Mouse (Mus musculus): ENCODE results near the gene Kat7. TPM values are rescaled to one million over a fixed set of nuclear protein-coding genes. Genes with fewer than 3 reads are reported as not detected.
A peak's percentile ranks its signal among the peaks of the same experiment; 100 is the strongest.

Gene Kat7
- total RNA-seq, 2 experiments from 2014 or later: 74.8 to 75.5 TPM

DNA sequence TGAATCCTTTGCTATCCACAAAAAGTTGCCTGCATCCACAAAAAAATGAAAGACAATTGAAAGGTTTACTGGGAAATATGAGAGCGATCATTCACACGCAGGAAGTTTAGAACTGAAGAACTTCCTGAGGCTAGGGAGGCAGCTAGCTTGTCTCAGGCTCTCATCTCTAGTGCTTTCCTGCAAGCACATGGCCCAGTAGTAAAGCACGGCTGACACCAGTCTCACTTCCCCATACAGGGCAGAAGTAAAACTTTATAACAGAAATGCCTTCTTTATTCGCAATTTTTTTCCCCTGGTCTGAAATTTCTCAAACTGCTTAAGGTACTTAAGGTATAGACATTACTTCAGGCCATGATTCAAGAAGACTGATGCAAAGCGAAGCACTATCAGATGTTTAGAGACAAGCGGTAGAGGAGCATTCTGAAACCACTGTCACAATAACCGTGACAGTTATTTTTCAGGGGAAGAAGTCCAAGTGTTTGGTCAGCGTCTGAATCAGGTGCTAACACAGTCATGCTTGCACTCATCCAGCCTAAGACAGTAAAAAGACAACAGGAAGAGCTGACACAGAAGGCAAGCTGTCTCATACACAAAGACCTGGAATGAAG, 16.9 kb downstream of the Kat7 start:
- no peak for DNase-seq (ENCODE audit: extremely low spot score in 1 of 2, low spot score in 1 of 2)

DNA sequence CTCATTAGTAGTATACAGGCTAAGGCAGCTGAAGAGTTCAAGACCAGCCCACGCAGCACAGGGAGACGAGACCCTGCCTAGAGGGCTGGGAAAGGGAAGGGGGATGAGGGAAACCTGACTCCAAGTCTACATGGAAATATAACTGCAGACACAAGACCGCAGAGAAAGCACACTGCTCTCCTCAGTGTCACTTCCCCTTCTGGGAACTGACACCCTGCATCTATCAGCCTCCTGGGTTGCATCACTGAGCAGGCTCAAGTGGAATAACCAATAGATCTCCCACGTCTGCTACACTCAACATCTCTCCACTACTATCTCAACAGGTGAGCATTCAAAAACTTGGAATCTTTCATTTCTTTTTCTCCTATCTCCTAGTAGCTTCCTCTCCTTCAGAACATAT, 18.0 kb downstream of the Kat7 start:
- DNase-seq (ENCODE audit: extremely low spot score in 1 of 2, low spot score in 1 of 2): no peak

DNA sequence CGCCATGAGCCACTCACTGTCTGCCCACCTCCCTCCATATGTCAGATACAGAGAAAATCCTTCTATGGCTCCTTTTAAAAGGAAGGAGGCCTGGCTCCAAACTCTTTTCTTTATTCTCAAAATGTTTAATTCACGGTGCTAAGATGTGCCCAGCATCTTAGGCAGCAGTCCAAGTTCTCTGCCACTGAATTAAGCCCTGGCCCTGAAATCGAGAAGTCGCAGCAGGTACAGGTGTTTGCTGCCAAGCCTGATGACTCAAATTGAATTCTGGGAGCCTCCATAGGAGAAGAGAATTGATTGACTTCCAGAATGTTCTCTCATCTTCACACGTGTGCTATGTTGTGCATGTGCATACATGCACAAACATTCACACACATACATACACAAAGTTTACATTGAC, 27.7 kb downstream of the Kat7 start:
- DNase-seq (ENCODE audit: extremely low spot score in 1 of 2, low spot score in 1 of 2): no peak

DNA sequence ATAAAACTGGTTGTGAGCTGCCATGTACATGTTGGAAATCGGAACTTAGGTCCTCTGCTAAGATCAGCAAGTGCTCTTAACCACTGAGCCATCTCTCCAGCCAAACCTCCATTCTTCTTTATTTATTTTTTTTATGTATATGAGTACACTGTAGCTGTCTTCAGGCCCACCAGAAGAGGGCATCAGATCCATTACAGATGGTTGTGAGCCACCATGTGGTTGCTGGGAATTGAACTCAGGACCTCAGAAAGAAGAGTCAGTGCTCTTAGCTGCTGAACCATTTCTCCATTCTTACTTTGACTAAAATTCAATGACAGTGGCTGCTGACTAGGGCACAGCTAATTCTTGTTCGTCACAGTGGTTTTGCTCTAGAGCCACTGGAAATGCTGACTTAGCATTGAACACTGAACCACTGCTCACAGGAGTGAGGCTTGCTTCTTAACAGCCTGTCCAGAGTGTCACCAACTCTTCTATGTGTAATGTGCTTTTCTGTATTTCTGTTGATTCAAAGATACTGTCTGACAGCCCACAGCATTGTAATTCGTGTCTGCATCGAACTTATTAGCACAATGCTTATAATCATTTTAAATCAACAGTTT, 30.9 kb downstream of the Kat7 start:
- DNase-seq (ENCODE audit: extremely low spot score in 1 of 2, low spot score in 1 of 2): no peak

DNA sequence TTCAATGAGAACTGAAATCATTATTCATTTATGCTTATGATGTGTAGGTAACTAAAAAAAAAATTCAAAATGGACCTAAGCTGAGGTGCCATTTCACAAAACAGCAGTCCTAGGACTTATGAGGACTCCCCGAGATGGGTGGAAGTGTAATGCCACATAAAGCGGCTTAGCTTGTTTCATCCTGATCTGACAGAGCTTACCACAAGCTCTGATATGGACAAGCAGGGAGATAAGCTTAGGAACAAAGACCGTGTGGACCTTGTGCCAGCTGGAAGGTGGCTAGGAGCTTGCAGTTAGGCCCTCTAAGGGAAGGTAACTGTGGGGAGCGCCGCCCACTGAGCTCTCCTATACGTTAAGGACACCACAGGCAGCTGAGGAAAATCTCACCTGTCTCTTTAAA, 34.0 kb downstream of the Kat7 start:
- no peak for DNase-seq (ENCODE audit: extremely low spot score in 1 of 2, low spot score in 1 of 2)

DNA sequence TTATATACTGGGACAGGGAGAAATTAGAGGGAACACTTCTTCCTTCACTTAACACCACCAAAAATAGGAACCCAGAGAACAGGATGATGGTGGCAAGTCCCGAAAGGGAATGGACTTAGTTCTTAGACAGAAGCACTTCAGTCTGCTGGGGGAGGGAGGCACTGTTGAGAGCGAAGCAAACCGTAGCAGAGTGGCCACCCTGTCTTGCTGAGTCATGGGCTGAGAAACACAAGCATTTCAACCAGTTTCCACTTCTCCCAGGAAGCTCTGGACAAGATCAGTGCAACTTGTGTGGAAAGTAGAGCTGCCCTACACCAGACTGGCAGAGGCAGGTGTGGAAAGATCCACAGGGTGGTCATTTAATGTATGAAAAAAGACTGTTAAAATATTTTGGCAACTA, 35.4 kb downstream of the Kat7 start:
- no peak for DNase-seq (ENCODE audit: extremely low spot score in 1 of 2, low spot score in 1 of 2)

DNA sequence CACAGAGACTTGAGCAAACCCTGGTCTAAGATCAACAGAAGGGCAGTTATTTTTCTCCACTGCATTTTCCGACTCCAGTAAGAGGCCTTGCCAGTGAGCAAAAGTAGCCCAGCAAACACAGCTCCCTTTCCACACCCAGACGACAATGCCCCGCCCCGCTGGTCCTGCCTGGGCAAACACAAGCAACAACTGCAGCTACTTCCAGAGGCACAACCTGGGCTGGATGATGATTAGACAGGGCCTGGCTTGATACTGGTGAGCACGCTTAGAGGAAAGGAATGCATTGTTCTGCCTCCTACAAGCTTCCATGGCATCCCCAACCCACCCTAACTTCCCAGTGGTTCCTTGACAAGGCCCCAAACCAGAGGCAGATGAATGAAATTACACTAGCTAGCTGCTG, 36.4 kb downstream of the Kat7 start:
- no peak for DNase-seq (ENCODE audit: extremely low spot score in 1 of 2, low spot score in 1 of 2)

DNA sequence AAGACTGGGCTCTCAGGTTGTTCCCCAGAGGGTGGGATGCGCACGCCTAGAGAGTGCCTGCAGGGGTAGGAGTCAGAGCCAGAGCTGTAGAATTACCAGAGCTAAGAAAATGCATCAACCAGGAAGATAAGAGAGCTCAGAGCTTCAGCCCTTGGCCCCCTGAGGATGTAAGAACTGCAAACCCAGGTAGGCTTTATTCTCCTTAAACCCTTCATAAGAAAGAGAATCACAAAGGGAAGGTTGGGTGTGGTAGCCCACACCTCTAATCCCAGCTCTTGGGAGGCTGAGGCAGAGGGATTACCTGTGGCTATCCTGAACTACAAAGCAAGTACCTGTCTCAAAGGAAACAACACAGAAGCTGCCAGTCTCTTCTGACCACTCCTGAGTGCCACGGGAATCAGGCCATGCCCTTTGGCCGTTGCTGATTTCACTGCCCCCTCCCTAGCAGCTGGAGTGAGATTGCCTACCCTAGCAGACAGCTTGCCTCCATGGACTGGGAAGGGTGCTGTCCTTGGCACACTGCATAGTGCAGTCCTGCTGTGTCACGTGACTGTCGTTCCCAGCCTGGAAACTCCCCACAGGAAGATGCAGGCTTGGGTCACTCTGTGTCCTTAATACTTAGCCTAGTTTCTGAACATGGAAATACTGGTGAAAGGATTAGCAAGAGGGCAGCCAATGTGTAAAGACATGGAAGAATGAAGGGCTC, 43.4 kb downstream of the Kat7 start:
- no peak for DNase-seq (ENCODE audit: extremely low spot score in 1 of 2, low spot score in 1 of 2)

DNA sequence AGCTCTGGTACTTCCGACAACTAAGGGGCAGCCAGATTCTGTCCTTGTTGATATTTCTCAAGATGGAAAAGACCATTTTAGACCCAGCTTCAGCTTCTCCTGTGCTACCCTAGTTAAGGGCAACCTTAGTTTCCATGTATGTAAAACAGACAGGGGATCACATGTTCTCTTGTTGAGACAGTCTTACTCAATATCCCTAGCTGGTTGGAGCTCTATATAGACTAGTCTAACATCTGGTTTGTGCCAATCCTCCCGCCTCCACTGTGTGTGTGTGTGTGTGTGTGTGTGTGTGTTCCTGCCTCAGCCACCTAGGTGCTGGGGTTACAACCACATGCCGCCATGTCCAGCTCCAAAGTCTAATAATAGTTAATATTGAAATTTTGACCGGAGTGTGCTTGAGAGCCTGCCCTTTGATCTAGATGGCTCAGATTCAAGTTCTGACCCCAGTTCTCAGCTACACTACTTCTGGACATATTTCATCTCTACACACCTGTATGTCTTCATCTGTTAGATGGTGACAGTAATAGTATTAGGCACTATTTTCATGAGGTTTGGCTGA, 45.5 kb downstream of the Kat7 start:
- no peak for DNase-seq (ENCODE audit: extremely low spot score in 1 of 2, low spot score in 1 of 2)

DNA sequence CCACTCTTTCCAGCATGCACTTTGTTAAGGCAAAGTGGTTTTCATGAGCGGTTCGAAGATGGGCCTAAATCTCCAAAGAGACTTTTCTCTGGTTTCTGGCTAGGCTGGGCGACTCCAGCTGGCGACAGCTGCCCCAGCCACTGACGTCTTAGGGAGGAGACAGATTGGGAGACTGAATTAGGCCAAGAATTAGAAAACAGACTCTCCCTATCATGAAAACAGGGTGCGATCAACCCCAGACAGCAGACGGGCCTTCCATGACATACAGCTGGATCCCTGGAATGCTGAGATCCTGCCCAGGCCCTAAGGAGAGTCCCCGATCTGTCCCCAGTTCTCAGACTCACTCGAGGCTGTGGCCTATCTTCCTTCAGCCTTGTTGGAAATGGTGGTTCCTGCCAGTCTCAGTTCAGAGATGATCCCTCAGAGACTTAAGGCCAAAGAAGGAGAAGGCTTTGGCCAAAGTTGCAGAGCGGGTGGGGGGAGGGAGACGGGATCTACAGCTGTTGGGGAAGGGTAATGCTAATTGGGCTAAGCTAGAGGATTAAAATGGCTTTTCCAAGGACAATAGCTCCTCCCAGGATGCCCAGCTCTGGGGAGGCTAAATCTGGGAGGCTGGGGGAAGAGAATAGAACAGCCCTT, 46.1 kb downstream of the Kat7 start:
- DNase-seq (ENCODE audit: extremely low spot score in 1 of 2, low spot score in 1 of 2): no peak

DNA sequence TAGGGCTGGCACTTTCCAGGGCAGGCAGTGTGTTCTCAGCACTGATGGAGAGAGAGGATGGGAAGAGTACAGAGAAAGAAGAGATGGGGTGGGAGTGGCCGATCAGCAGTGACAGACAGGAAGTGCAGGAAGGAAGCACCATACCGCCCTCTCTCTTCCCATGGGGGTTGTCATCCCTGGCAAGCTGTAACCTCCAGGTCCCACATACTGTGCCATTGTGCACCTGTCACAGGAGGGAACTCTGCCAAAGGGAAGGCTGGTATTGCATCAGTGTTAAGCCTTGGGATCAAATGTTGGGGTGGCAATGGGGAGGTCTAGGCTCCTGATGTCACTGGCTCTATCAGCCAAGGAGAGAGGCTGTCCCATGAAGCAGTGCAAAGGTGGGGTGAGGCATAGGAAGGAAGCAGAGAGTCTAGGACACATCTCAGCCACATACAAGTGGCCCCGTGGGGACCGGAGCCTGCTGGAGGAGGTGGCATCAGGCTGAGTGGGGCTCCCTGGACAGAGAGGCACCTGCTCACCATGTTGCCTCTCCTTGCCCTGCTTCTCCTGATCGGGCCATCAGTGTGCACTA, 48.8 kb downstream of the Kat7 start, which contains the start of gene Tac4:
TSS of gene Tac4 (plus strand) at position 352 of the 574 bp plus-strand sequence.
- DNase-seq (ENCODE audit: extremely low spot score in 1 of 2, low spot score in 1 of 2): no peak

DNA sequence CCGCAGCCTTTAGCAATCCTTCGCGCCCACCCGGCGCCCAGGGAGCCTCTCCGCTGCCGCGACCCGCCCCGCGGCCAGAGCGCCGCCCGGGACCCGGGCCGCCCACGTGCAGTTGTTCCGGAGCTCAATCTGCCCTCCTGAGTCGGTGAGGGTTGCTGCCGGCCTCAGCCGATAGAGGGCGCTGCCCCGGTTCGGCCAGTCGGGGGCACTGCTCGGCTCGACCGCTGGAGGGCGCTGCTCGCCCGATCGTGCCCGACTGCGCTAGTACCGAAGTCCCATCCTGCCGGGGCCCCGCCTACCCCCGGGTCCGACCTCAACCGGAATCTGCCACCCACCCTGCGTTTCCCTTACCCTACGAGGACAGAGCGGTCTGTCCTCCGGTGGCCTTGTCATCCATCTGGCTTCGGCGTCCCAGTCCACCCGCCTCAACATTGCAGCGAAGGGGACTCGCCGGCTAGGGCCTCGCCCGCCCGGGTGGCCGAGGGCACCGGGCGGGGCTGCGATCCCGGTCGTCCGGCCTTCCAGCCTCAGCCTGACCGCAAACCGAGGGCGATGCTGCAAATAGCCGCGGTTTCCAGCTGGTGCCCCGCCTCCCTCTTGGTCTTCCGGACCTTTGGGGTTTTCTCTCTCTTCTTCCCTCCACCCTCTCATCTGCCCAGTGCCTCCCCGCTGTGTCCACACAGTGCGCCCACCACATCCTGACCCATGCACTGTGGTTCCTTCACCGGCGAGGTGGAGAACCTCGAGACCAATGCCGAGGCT, 50.8 kb downstream of the Kat7 start:
- DNase-seq (ENCODE audit: extremely low spot score in 1 of 2, low spot score in 1 of 2): peak; percentile 92 to 96

DNA sequence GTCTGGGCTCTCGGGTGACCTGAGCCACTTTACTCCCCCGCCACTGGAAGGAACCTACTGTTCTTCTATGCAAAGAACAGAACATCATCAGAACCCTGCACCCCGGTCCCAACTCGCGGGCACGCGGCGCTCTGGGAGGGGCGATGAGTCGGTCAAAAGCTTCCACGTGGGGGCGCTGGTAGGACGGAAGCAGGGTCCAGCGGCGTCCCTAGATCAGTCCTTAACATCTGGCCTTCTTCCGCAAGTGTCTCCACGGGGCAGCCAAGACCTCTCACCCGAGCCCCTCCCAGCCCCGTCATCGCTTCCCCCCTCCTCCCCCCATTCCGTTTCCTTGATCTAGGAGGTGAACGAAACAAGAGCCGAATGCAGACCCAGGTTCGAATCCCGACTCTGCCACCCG, 51.6 kb downstream of the Kat7 start:
- DNase-seq (ENCODE audit: extremely low spot score in 1 of 2, low spot score in 1 of 2): peak; percentile 54 to 81

DNA sequence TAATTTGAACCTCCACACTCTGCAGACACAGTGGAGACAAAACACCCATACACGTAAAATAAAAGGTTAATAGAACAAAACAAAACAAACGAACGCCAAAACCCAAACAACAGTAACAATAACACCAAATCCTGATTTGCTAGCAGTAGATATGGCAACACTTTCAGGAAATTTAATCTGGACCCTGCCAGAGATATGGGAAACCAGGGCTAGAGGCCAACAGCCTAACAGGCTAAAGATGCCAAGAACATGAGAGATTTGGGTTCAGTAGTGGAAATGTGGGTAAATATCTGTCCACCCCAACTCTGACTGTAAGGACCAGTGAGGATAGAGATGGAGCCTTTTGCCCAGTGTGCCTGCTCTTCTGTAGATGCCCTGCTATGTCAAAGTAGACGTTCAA, 52.1 kb downstream of the Kat7 start:
- no peak for DNase-seq (ENCODE audit: extremely low spot score in 1 of 2, low spot score in 1 of 2)

DNA sequence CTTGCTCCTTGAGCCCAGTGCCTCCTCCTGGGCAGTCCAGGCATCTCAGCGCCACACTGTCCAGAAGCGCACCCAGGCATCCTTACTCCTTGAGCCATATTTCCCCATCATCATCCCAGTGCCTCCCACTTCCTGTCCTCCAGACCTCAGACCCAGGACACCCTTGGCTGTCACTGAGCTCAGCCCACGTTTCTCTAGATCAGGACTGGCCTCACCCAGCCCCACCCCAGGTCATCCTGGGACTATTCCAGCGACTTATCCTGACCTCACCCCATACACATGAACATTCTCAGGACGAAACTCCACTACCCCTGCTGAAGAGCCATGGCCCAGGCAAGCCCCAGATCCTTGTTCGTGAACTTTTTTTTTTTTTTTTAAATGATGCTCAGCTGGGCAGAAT, 54.3 kb downstream of the Kat7 start:
- no peak for DNase-seq (ENCODE audit: extremely low spot score in 1 of 2, low spot score in 1 of 2)

DNA sequence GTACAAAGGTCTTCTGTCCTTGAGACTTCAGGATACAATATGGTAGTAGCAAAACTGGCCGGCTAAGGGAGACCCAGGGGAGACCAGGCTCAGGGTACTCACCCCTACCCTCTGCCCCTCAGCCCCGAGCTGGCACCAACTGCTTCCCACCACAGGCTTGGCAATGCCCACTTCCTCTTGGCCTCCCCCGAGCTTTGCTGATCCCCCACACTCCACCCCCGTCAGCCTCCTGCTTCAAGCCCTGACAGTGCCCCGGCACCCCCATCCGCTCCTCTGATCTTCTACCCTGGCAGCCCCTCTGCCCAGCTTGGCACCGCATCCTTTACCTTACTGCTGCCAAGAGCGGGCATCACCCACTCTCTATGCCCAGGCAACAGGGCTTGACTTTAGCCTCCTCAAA, 55.9 kb downstream of the Kat7 start:
- no peak for DNase-seq (ENCODE audit: extremely low spot score in 1 of 2, low spot score in 1 of 2)

DNA sequence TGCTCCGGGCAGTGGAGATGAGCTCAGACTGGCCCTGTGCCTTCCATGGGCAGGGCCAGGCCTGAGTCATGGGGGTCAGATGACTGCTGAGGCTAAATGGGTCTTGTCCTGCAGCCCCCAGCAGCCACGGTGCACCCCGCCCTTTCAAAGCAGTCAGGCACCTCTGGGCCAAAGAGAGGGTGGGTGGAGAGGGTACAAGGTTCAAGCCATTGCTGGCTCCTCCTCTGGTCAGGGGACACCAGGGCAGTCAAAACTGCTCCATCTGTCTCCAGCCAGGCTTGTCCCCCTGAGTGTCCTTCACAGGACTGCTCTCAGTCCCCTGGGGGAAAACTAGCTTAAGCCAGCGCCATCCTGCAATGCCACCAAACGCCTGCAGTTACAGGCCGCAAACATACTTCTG, 57.9 kb downstream of the Kat7 start:
- DNase-seq (ENCODE audit: extremely low spot score in 1 of 2, low spot score in 1 of 2): no peak

DNA sequence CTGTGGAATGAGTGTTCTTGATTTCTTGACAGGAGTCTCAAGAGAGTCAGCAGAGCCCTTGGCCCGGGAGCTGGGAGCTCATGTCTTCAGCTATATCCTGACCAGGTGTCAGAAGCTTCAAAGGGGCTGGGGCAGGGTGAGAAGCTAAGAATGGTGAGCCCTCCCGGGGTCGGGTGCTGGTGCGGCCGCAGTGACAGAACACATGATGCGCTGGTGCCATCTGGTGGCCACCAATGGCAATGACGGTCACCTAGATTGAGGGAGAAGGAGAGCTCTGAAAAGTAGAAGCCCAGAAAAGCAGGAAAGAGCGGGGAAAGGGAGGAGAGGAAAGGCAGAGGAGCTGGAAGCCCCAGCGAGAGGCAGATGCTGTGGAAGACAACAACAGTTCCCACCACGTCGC, 58.8 kb downstream of the Kat7 start:
- DNase-seq (ENCODE audit: extremely low spot score in 1 of 2, low spot score in 1 of 2): peak; percentile 71 to 85

DNA sequence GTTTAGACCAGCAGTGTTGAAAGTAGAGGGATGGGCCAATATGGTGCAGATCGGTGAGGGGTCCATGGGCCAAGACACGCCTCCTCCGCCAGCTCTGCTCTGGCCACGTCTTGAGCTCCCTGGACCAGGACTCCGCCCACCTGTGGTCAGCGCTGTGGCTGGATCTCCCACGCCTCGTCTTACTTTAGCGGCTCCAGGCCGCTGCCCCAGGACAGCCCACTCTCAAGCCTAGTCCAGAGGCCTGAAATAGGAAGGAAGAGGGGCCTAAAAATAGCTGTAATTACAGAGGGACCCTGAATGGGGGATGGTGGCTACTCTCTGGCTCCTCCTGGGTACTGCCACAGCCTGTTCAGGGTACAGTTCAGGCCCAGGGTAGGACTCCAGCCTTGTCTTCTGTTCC, 59.9 kb downstream of the Kat7 start:
- DNase-seq (ENCODE audit: extremely low spot score in 1 of 2, low spot score in 1 of 2): no peak

DNA sequence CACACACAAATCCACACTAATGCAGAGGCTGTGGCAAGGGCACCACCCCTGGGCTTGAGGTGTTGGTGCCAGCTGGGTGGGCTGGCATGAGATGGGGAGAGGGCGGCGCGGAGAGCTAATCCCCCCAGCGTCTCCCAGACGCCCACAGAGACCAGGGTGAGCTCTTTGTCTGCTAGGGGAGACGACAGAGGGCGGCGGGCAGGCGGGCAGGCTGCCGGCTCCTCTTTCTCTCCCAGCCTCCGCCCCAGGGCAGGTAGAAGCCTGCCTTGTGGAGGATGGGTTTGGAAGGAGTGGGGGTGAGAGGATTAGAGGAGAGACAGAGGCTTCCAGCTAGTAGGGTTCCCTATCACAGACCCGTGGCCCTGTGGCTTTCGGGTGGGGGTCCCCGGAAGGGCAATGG, 63.0 kb downstream of the Kat7 start:
- DNase-seq (ENCODE audit: extremely low spot score in 1 of 2, low spot score in 1 of 2): no peak
